Mouse (Mus musculus) CH12.LX (cell line): ENCODE measurements around the gene Mttp.

ENCODE experiments used
- CTCF ChIP-seq, 2 experiments: IDR thresholded peaks in 1 of 2; conservative IDR thresholded peaks in 1 of 2; 2 replicates each; pipeline ENCODE4 v1.5.1; 2011 to 2012; ENCODE audit warnings: low read depth in 2 of 2, low read length in 2 of 2, improper control_type of control experiment in 1 of 2, inconsistent platforms in 1 of 2, mild to moderate bottlenecking in 1 of 2, moderate library complexity in 1 of 2
- MAX ChIP-seq: IDR thresholded peaks from 2 replicates; pipeline ENCODE4 v1.6.1; 2011; ENCODE audit warnings: low read length, improper control_type of control experiment
- POLR2A ChIP-seq: IDR thresholded peaks from 2 replicates; pipeline ENCODE4 v1.6.1; 2011; ENCODE audit warnings: low read depth, mild to moderate bottlenecking, improper control_type of control experiment, low read length
- RAD21 ChIP-seq: IDR thresholded peaks from 2 replicates; pipeline ENCODE4 v1.6.1; 2011; ENCODE audit warnings: low read depth, mild to moderate bottlenecking, low read length, improper control_type of control experiment, moderate library complexity

GRCm38 (mm10) chr3:138078701-138079100, 66.1 kb downstream of the Mttp start:
- no peak for TF ChIP-seq POLR2A
- TF ChIP-seq CTCF (conservative IDR thresholded peaks at IDR 0.05 in 1 of 2, IDR thresholded peaks at IDR 0.05 in 1 of 2; ENCODE audit: low read depth in 2 of 2, low read length in 2 of 2), result no peak
- TF ChIP-seq RAD21, result no peak
- TF ChIP-seq MAX, result no peak
